Mouse (Mus musculus) heart, adult 2 months (tissue): Measurements from ENCODE around the gene Acot7.

ENCODE experiments used
- CTCF ChIP-seq: fragments of 200-600 bp; IDR thresholded peaks from 2 replicates; pipeline ENCODE4 v1.8.1; 2022; ENCODE audit warnings: antibody characterized with exemption, mild to moderate bottlenecking, moderate library complexity
- POLR2A ChIP-seq: fragments of 200-500 bp; IDR thresholded peaks from 2 replicates; pipeline ENCODE4 v1.6.1; 2011; ENCODE audit warnings: mild to moderate bottlenecking, low read depth, low read length, control low read depth; ENCODE audit not compliant: insufficient read depth

- peak; percentile 25 for TF ChIP-seq CTCF
- TF ChIP-seq POLR2A = no peak
These were observed 6.4 kb upstream of the Acot7 start for GRCm38 (mm10) chr4:152171543-152171942.
